Mouse (Mus musculus) bone marrow, adult 2 months (tissue): ENCODE data around the gene Atp5d. TPM values are rescaled to one million over a fixed set of nuclear protein-coding genes. Genes with fewer than 3 reads are reported as not detected.
A peak's percentile ranks its signal among the peaks of the same experiment; 100 is the strongest.

Source experiments
- H3K27ac ChIP-seq: fragments of 200-500 bp; 2 replicates; pipeline ENCODE4 v1.5.1; 2012; ENCODE audit warnings: low read depth, mild to moderate bottlenecking, control low read depth, inconsistent platforms, low read length; ENCODE audit not compliant: control insufficient read depth, poor library complexity, insufficient read depth
- H3K4me1 ChIP-seq: fragments of 200-500 bp; 2 replicates; pipeline ENCODE4 v1.6.1; 2011; ENCODE audit warnings: low read length; ENCODE audit not compliant: control insufficient read depth, insufficient read depth
- H3K4me3 ChIP-seq: fragments of 200-500 bp; replicated peaks from 2 replicates; pipeline ENCODE3; 2011; ENCODE audit warnings: mild to moderate bottlenecking, low read depth, low read length, control low read depth; ENCODE audit not compliant: control insufficient read depth
- CTCF ChIP-seq: fragments of 200-500 bp; IDR thresholded peaks from 2 replicates; pipeline ENCODE4 v1.5.1; 2011; ENCODE audit warnings: low read length, control low read depth; ENCODE audit not compliant: control insufficient read depth, insufficient read depth
- POLR2A ChIP-seq: fragments of 200-500 bp; IDR thresholded peaks from 2 replicates; pipeline ENCODE4 v1.6.1; 2011; ENCODE audit warnings: low read depth, mild to moderate bottlenecking, control low read depth, low read length, borderline replicate concordance; ENCODE audit not compliant: control insufficient read depth
- WGBS: fragments of 180-500 bp; shearing (Covaris S2); methylation state at CpG from one replicate; pipeline ENCODE4 v1.1.7; 2018; 5-methylcytosine and 5-hydroxymethylcytosine counted together
- polyA plus RNA-seq: library from polyadenylated mRNA; stranded (reverse); fragments of >200 nt; gene quantifications from 2 replicates; pipeline ENCODE4 v1.2.4, GENCODE M21; 2011; ENCODE audit warnings: low replicate concordance; ENCODE audit not compliant: missing spikeins, insufficient read depth, insufficient read length

Atp5d gene
- polyA plus RNA-seq, 1 experiment, result 178 TPM

DNA sequence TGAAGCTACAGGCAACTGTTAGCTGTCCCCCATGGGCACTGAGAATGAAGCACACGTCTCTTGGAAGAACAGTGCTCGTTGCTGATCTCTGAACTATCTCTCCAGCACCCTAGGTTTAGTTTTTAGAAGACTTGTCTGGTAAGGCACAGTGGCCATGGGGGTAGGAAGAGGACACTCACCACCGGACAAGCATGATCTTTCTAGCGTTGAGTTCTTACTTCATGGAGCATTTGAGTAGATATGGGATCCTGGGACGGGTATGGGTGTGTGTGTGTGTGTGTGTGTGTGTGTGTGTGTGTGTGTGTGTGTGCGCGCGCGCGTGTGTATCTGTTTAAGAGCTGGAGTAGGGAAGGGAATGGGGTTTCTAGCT lies 2.2 kb downstream of the Atp5d start, which contains the start of gene Cbarp:
Gene Cbarp, minus strand, starts transcription at position 170 of the 370 bp plus-strand sequence.
- TF ChIP-seq CTCF, result no peak
- no peak for TF ChIP-seq POLR2A
- H3K4me1 ChIP-seq, result peaks cover 5% of the 10 kb centered on the region; the same call in 1 of the 2 replicates
- peak within 1 kb of the TSS; percentile 47 for H3K4me3 ChIP-seq
- H3K27ac ChIP-seq, result peak within 1 kb of the TSS; percentile 43
- 84% methylated on average over 10 of the region's 10 CpGs for WGBS

- Histone ChIP-seq H3K27ac (peak overlapping the region; percentile 43), H3K4me1 (peaks cover 6% of the 10 kb centered on the region; the same call in 1 of the 2 replicates), H3K4me3 (peak overlapping the region; percentile 47)
- WGBS, result under 1% methylated on average over 29 of the region's 29 CpGs
- TF ChIP-seq POLR2A (peak; percentile 48; the same call in 1 of the 2 replicates), CTCF (peak; percentile 83)
Observed at GRCm38 (mm10) chr10:80141243-80141642, 2.8 kb downstream of the Atp5d start.

- under 1% methylated on average over 43 of the region's 43 CpGs for WGBS
- Histone ChIP-seq H3K4me3 (peak overlapping the region; percentile 77), H3K27ac (peak overlapping the region; percentile 90), H3K4me1 (peaks cover 9% of the 10 kb centered on the region; the same call in 1 of the 2 replicates)
- TF ChIP-seq POLR2A (peak; percentile 81; the same call in 1 of the 2 replicates), CTCF (peak; percentile 1; the same call in 1 of the 2 replicates)
Observed at GRCm38 (mm10) chr10:80141786-80142529, 3.5 kb downstream of the Atp5d start.

DNA sequence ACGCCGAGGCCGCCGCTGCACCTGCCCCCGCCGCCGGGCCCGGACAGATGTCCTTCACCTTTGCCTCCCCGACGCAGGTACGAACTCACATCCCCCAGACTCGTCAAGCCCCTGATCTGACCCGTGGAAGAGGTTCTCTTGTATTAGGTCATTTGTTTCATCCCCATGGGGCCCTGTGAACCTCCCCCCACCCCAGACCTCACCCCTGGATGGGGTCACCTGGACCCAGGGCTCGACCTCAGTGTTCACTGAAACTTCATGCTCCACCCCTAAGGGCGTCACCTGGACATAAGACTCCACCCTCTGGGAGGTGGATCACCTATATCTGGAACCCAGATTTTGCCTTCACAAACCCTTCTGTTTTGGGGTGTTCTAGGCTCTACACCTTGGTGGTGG lies 4.1 kb downstream of the Atp5d start:
- under 1% methylated on average over 15 of the region's 15 CpGs for WGBS
- Histone ChIP-seq H3K4me1 (peaks cover 9% of the 10 kb centered on the region; the same call in 1 of the 2 replicates), H3K4me3 (peak overlapping the region; percentile 77), H3K27ac (peak overlapping the region; percentile 90)
- TF ChIP-seq CTCF (no peak), POLR2A (no peak)

GRCm38 (mm10) chr10:80143664-80144063 lies 5.2 kb downstream of the Atp5d start:
- no peak overlapping the region for H3K27ac ChIP-seq
- TF ChIP-seq CTCF (no peak), POLR2A (no peak)
- peaks cover 5% of the 10 kb centered on the region; the same call in 1 of the 2 replicates for H3K4me1 ChIP-seq
- WGBS, result 94% methylated on average over 7 of the region's 7 CpGs
- H3K4me3 ChIP-seq, result peak overlapping the region; percentile 0

DNA sequence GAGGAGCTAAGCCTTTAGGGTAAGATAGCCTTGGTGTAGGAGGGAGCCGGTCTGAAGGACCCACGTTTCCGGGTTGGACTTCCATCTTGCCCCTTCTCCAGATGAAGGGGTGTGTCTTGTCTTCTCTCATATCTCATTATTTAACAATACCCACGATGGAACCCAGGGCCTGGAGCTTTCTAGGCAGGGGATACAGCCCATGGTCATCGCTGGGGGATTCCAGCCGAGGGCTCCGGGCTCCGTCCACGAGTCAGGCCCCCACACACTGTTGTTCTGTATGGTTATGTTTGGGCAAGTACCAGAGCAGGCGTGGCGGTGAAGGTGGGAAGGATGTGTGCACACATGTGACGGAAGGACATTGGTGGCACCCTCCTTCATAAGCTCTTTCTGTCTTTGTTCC lies 5.7 kb downstream of the Atp5d start:
- peaks cover 4% of the 10 kb centered on the region; the same call in 1 of the 2 replicates for H3K4me1 ChIP-seq
- H3K4me3 ChIP-seq, result no peak overlapping the region
- TF ChIP-seq POLR2A (no peak), CTCF (no peak)
- no peak overlapping the region for H3K27ac ChIP-seq
- 93% methylated on average over 12 of the region's 12 CpGs for WGBS

GRCm38 (mm10) chr10:80144864-80145838 lies 6.7 kb downstream of the Atp5d start:
- TF ChIP-seq CTCF, result peak; percentile 96
- 0 out of 2 replicates have a peak, but pooled peaks have one; percentile 27 for TF ChIP-seq POLR2A
- H3K4me1 ChIP-seq, result peaks cover 4% of the 10 kb centered on the region; the same call in 1 of the 2 replicates
- no peak overlapping the region for H3K4me3 ChIP-seq
- WGBS, result 73% methylated on average over 20 of the region's 20 CpGs
- peak overlapping the region; percentile 50 for H3K27ac ChIP-seq
